Mouse (Mus musculus): ENCODE measurements around the gene Pld6. TPM values are rescaled to one million over a fixed set of nuclear protein-coding genes. Genes with fewer than 3 reads are reported as not detected.
A peak's percentile ranks its signal among the peaks of the same experiment; 100 is the strongest.

Pld6 gene
- polyA plus RNA-seq (2015; fragmentation: Nextera tagmentation; extraction: Ambion mirVana): 4.7 and 4.9 TPM in 2 replicates

- H3K4me3 ChIP-seq: peak within 1 kb of the TSS; percentile 55
- no peaks in the 10 kb centered on the region for H3K9me3 ChIP-seq
- H3K27me3 ChIP-seq: peaks cover 6% of the 10 kb centered on the region
- peak; percentile 85 for ATAC-seq (ENCODE audit: low FRiP score, low read depth)
- H3K9ac ChIP-seq: peak within 1 kb of the TSS; percentile 75
- WGBS: under 1% methylated on average over 51 of the region's 51 CpGs
- H3K4me1 ChIP-seq: peaks cover 10% of the 10 kb centered on the region
- H3K27ac ChIP-seq: no peak within 1 kb of the TSS
- H3K4me2 ChIP-seq (replicated peaks): peak within 1 kb of the TSS; percentile 97
- H3K36me3 ChIP-seq: peaks cover 13% of the 10 kb centered on the region
Measured at GRCm38 (mm10) chr11:59787199-59787781, at the start of gene Pld6. Gene Pld6, minus strand, starts transcription at chr11:59787645.

GRCm38 (mm10) chr11:59821625-59822024 lies 34.2 kb upstream of the Pld6 start:
- Histone ChIP-seq H3K27ac (no peak overlapping the region), H3K4me2 (replicated peaks) (no peak overlapping the region), H3K9me3 (no peaks in the 10 kb centered on the region), H3K9ac (no peak overlapping the region), H3K4me1 (no peaks in the 10 kb centered on the region), H3K4me3 (no peak overlapping the region), H3K36me3 (peaks cover 97% of the 10 kb centered on the region), H3K27me3 (no peaks in the 10 kb centered on the region)
- ATAC-seq (ENCODE audit: low FRiP score, low read depth): no peak
- WGBS: 94% methylated on average over 3 of the region's 3 CpGs

- no peaks in the 10 kb centered on the region for H3K27me3 ChIP-seq
- 96% methylated on average over 3 of the region's 3 CpGs for WGBS
- ATAC-seq (ENCODE audit: low FRiP score, low read depth): no peak
- no peak overlapping the region for H3K9ac ChIP-seq
- no peaks in the 10 kb centered on the region for H3K9me3 ChIP-seq
- H3K27ac ChIP-seq: no peak overlapping the region
- no peak overlapping the region for H3K4me3 ChIP-seq
- no peaks in the 10 kb centered on the region for H3K4me1 ChIP-seq
- H3K4me2 ChIP-seq (replicated peaks): no peak overlapping the region
- peaks cover 75% of the 10 kb centered on the region for H3K36me3 ChIP-seq
Measured at GRCm38 (mm10) chr11:59817916-59818315, 30.5 kb upstream of the Pld6 start.

GRCm38 (mm10) chr11:59815482-59816065 lies 28.1 kb upstream of the Pld6 start:
- Histone ChIP-seq H3K4me3 (no peak overlapping the region), H3K27ac (no peak overlapping the region), H3K9ac (no peak overlapping the region), H3K9me3 (no peaks in the 10 kb centered on the region), H3K4me2 (replicated peaks) (no peak overlapping the region), H3K4me1 (peaks cover 10% of the 10 kb centered on the region), H3K27me3 (no peaks in the 10 kb centered on the region), H3K36me3 (peaks cover 52% of the 10 kb centered on the region)
- 91% methylated on average over 6 of the region's 6 CpGs for WGBS
- no peak for ATAC-seq (ENCODE audit: low FRiP score, low read depth)

GRCm38 (mm10) chr11:59814936-59815335 lies 27.5 kb upstream of the Pld6 start:
- Histone ChIP-seq H3K27ac (no peak overlapping the region), H3K4me1 (peaks cover 12% of the 10 kb centered on the region)
- no peak for ATAC-seq (ENCODE audit: low FRiP score, low read depth)

GRCm38 (mm10) chr11:59814311-59814710 lies 26.9 kb upstream of the Pld6 start:
- H3K4me1 ChIP-seq: peaks cover 12% of the 10 kb centered on the region
- H3K4me3 ChIP-seq: no peak overlapping the region
- WGBS: 89% methylated on average over 1 of the region's 1 CpGs
- no peak overlapping the region for H3K4me2 ChIP-seq (replicated peaks)
- H3K27ac ChIP-seq: no peak overlapping the region
- H3K9me3 ChIP-seq: no peaks in the 10 kb centered on the region
- no peak overlapping the region for H3K9ac ChIP-seq
- no peak for ATAC-seq (ENCODE audit: low FRiP score, low read depth)
- H3K36me3 ChIP-seq: peaks cover 39% of the 10 kb centered on the region
- no peaks in the 10 kb centered on the region for H3K27me3 ChIP-seq

More at GRCm38 (mm10) chr11:59814936-59815335, 27.5 kb upstream of the Pld6 start:
- Histone ChIP-seq H3K36me3 (peaks cover 46% of the 10 kb centered on the region), H3K4me2 (replicated peaks) (no peak overlapping the region), H3K9ac (no peak overlapping the region), H3K9me3 (no peaks in the 10 kb centered on the region), H3K27me3 (no peaks in the 10 kb centered on the region), H3K4me3 (no peak overlapping the region)
- 79% methylated on average over 6 of the region's 6 CpGs for WGBS

GRCm38 (mm10) chr11:59813276-59813675 lies 25.8 kb upstream of the Pld6 start:
- Histone ChIP-seq H3K9me3 (no peaks in the 10 kb centered on the region), H3K4me2 (replicated peaks) (no peak overlapping the region), H3K36me3 (peaks cover 29% of the 10 kb centered on the region), H3K27ac (no peak overlapping the region), H3K9ac (no peak overlapping the region), H3K4me1 (peaks cover 20% of the 10 kb centered on the region), H3K4me3 (no peak overlapping the region), H3K27me3 (no peaks in the 10 kb centered on the region)
- WGBS: 45% methylated on average over 3 of the region's 3 CpGs
- ATAC-seq (ENCODE audit: low FRiP score, low read depth): no peak

GRCm38 (mm10) chr11:59811211-59811610 lies 23.8 kb upstream of the Pld6 start:
- 0 out of 2 replicates have a peak overlapping the region, but pooled peaks have one; percentile 63 for H3K4me3 ChIP-seq
- 49% methylated on average over 4 of the region's 4 CpGs for WGBS
- H3K27me3 ChIP-seq: no peaks in the 10 kb centered on the region
- no peaks in the 10 kb centered on the region for H3K9me3 ChIP-seq
- H3K9ac ChIP-seq: 0 out of 2 replicates have a peak overlapping the region, but pooled peaks have one; percentile 13
- peaks cover 26% of the 10 kb centered on the region for H3K36me3 ChIP-seq
- H3K4me2 ChIP-seq (replicated peaks): peak overlapping the region; percentile 83
- peaks cover 21% of the 10 kb centered on the region for H3K4me1 ChIP-seq
- H3K27ac ChIP-seq: peak overlapping the region; percentile 44; the same call in 1 of the 2 replicates
- ATAC-seq (ENCODE audit: low FRiP score, low read depth): no peak

- peaks cover 21% of the 10 kb centered on the region for H3K4me1 ChIP-seq
- no peaks in the 10 kb centered on the region for H3K9me3 ChIP-seq
- H3K9ac ChIP-seq: peak overlapping the region; percentile 91
- WGBS: 68% methylated on average over 14 of the region's 14 CpGs
- ATAC-seq (ENCODE audit: low FRiP score, low read depth): no peak
- peak overlapping the region; percentile 98 for H3K27ac ChIP-seq
- peaks cover 26% of the 10 kb centered on the region for H3K36me3 ChIP-seq
- peak overlapping the region; percentile 83 for H3K4me2 ChIP-seq (replicated peaks)
- H3K4me3 ChIP-seq: peak overlapping the region; percentile 63
- no peaks in the 10 kb centered on the region for H3K27me3 ChIP-seq
Measured at GRCm38 (mm10) chr11:59810480-59811158, 23.2 kb upstream of the Pld6 start.

GRCm38 (mm10) chr11:59809670-59810474 lies 22.4 kb upstream of the Pld6 start, which contains the start of gene Flcn:
Gene Flcn, minus strand, starts transcription at chr11:59810016.
- Histone ChIP-seq H3K9me3 (no peaks in the 10 kb centered on the region), H3K4me2 (replicated peaks) (peak within 1 kb of the TSS; percentile 83), H3K36me3 (peaks cover 31% of the 10 kb centered on the region), H3K4me1 (peaks cover 21% of the 10 kb centered on the region), H3K9ac (peak within 1 kb of the TSS; percentile 91), H3K4me3 (peak within 1 kb of the TSS; percentile 63), H3K27me3 (no peaks in the 10 kb centered on the region), H3K27ac (peak within 1 kb of the TSS; percentile 98)
- peak; percentile 93 for ATAC-seq (ENCODE audit: low FRiP score, low read depth)
- under 1% methylated on average over 52 of the region's 52 CpGs for WGBS

- Histone ChIP-seq H3K4me2 (replicated peaks) (peak overlapping the region; percentile 83), H3K4me1 (peaks cover 21% of the 10 kb centered on the region), H3K9ac (peak overlapping the region; percentile 91), H3K27ac (peak overlapping the region; percentile 98), H3K27me3 (no peaks in the 10 kb centered on the region), H3K9me3 (no peaks in the 10 kb centered on the region), H3K4me3 (peak overlapping the region; percentile 63), H3K36me3 (peaks cover 38% of the 10 kb centered on the region)
- WGBS: under 1% methylated on average over 15 of the region's 15 CpGs
- peak; percentile 43 for ATAC-seq (ENCODE audit: low FRiP score, low read depth)
Measured at GRCm38 (mm10) chr11:59809071-59809669, 21.7 kb upstream of the Pld6 start.

Data from limb, embryonic 13.5 days (tissue).